Mouse (Mus musculus) spleen, adult 2 months (tissue): Measurements from ENCODE around the gene Il2ra.

Source experiments
- CTCF ChIP-seq: fragments of 200-500 bp; IDR thresholded peaks from 2 replicates; pipeline ENCODE4 v1.5.1; 2011; ENCODE audit warnings: mild to moderate bottlenecking, inconsistent platforms; ENCODE audit not compliant: insufficient read depth, insufficient read length, insufficient replicate concordance; ENCODE audit errors: extremely low read depth
- POLR2A ChIP-seq: fragments of 200-500 bp; IDR thresholded peaks from 2 replicates; pipeline ENCODE4 v1.6.1; 2011; ENCODE audit warnings: low read depth, low read length, inconsistent platforms

DNA sequence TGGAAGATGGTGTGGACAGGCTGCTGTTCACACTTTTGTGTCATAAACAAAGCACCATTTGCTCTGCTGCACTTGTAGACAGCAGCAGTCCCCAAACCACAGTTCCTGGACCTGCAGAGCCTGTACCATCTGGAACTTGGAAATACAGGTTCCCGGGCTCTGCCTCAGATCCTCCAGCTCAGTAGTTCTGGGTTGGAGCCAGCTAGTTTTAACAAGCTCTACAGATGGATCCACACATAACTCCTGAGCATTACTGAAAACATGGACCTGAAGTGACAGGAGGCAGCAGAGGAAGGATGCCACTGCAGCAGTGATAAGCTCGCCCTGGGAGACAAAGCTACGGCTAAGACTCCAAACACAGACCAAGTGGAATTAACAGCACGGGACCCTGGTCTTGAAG lies 71.9 kb downstream of the Il2ra start:
- TF ChIP-seq CTCF: no peak
- no peak for TF ChIP-seq POLR2A
